Mouse (Mus musculus): ENCODE measurements at regions not wholly inside any gene's neighbourhood (a gene's known extent, or its start where the extent isn't known, plus 50 kb on each side); places are given as distances from the start of the nearest gene placed in this dataset.

GRCm38 (mm10) chr2:161416218-161416927 lies 307.5 kb upstream of the Chd6 start:
- Histone ChIP-seq H3K79me2 (ENCODE audit: control insufficient read depth, insufficient read depth, low read length, poor library complexity) (no peaks in the 10 kb centered on the region), H3K4me1 (ENCODE audit: control insufficient read depth in 1 of 2, insufficient read depth in 2 of 2, low read length in 2 of 2) (no peaks in the 10 kb centered on the region), H3K36me3 (ENCODE audit: control insufficient read depth in 1 of 2, insufficient read depth in 2 of 2, low read length in 2 of 2) (no peaks in the 10 kb centered on the region), H3K9ac (ENCODE audit: control insufficient read depth, low read depth, low read length, poor library complexity, severe bottlenecking) (no peak overlapping the region), H3K27ac (ENCODE audit: control insufficient read depth, low read depth, low read length) (no peak overlapping the region), H3K4me3 (ENCODE audit: control insufficient read depth in 1 of 2, insufficient read depth in 1 of 2, low read depth in 2 of 2, low read length in 2 of 2) (no peak overlapping the region), H3K9me3 (replicated peaks; ENCODE audit: insufficient read depth, low read length) (no peaks in the 10 kb centered on the region), H3K27me3 (ENCODE audit: control insufficient read depth in 1 of 2, insufficient read depth in 2 of 2, low read length in 2 of 2) (no peaks in the 10 kb centered on the region)
- TF ChIP-seq SIN3A (IDR thresholded peaks at IDR 0.05; ENCODE audit: low read length): no peak
- TF ChIP-seq SMC3 (IDR thresholded peaks at IDR 0.05; ENCODE audit: low read depth, low read length): no peak
- TF ChIP-seq TCF12 (IDR thresholded peaks at IDR 0.05; ENCODE audit: low read depth, low read length): no peak
- no peak for TF ChIP-seq UBTF (IDR thresholded peaks at IDR 0.05; ENCODE audit: borderline replicate concordance, insufficient read depth, low read depth, low read length)
- TF ChIP-seq ELF1 (IDR thresholded peaks at IDR 0.05; ENCODE audit: low read depth, low read length): no peak
- TF ChIP-seq E2F4 (IDR thresholded peaks at IDR 0.05; ENCODE audit: borderline replicate concordance, low read depth, low read length): no peak
- no peak for TF ChIP-seq POLR2A (IDR thresholded peaks at IDR 0.05; ENCODE audit: control insufficient read depth in 1 of 2, insufficient read depth in 1 of 2, low read depth in 1 of 2, low read length in 2 of 2, poor library complexity in 1 of 2)
- DNase-seq (ENCODE audit: low read depth, low spot score): no peak

DNA sequence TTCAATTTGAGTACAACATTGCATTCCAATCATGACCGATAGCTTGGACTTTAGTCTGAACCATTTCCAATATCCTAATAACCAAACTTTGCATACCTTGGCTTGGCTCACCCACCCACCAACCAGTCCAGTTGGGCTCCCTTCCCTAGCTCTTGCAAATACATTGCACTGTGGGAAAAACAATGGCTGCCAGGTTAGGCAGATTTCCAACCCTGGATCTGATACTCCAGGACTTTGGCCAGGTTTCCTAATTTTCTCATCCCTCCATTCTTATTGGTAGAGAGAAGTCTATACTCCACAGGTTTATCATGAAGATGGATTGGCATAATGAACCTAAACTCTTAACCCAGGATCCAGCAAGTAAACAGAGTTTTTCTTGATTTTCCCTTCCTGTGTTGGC lies 299.4 kb upstream of the Chd6 start:
- no peak for TF ChIP-seq NELFE (IDR thresholded peaks at IDR 0.05; ENCODE audit: low read depth, low read length)
- no peak for TF ChIP-seq E2F4 (IDR thresholded peaks at IDR 0.05; ENCODE audit: borderline replicate concordance, low read depth, low read length)
- TF ChIP-seq ELF1 (IDR thresholded peaks at IDR 0.05; ENCODE audit: low read depth, low read length): no peak
- no peak for TF ChIP-seq POLR2A (IDR thresholded peaks at IDR 0.05; ENCODE audit: control insufficient read depth in 1 of 2, insufficient read depth in 1 of 2, low read depth in 1 of 2, low read length in 2 of 2, poor library complexity in 1 of 2)
- TF ChIP-seq CTCF (IDR thresholded peaks at IDR 0.05 in 2 of 3, conservative IDR thresholded peaks at IDR 0.05 in 1 of 3; ENCODE audit: control insufficient read depth in 1 of 3, insufficient read depth in 1 of 3, low read depth in 2 of 3, low read length in 3 of 3, poor library complexity in 1 of 3, severe bottlenecking in 1 of 3): no peak
- TF ChIP-seq MAZ (IDR thresholded peaks at IDR 0.05; ENCODE audit: low read depth, low read length): no peak
- no peak for TF ChIP-seq TAL1 (IDR thresholded peaks at IDR 0.05; ENCODE audit: low read length)
- TF ChIP-seq MAX (IDR thresholded peaks at IDR 0.05; ENCODE audit: low read length): no peak
- TF ChIP-seq NRF1 (IDR thresholded peaks at IDR 0.05; ENCODE audit: insufficient read depth, low read depth, low read length, poor library complexity, severe bottlenecking): no peak
- no peak for TF ChIP-seq ZNF384 (IDR thresholded peaks at IDR 0.05; ENCODE audit: low read depth, low read length)
- TF ChIP-seq GABPA (IDR thresholded peaks at IDR 0.05; ENCODE audit: low read depth, low read length): no peak
- no peaks in the 10 kb centered on the region for H3K36me3 ChIP-seq (ENCODE audit: control insufficient read depth in 1 of 2, insufficient read depth in 2 of 2, low read length in 2 of 2)
- H3K9me3 ChIP-seq (replicated peaks; ENCODE audit: insufficient read depth, low read length): no peaks in the 10 kb centered on the region
- H3K79me2 ChIP-seq (ENCODE audit: control insufficient read depth, insufficient read depth, low read length, poor library complexity): no peaks in the 10 kb centered on the region
- H3K9ac ChIP-seq (ENCODE audit: control insufficient read depth, low read depth, low read length, poor library complexity, severe bottlenecking): no peak overlapping the region
- no peak for DNase-seq (ENCODE audit: low read depth, low spot score)
- H3K4me1 ChIP-seq (ENCODE audit: control insufficient read depth in 1 of 2, insufficient read depth in 2 of 2, low read length in 2 of 2): no peaks in the 10 kb centered on the region
- no peaks in the 10 kb centered on the region for H3K27me3 ChIP-seq (ENCODE audit: control insufficient read depth in 1 of 2, insufficient read depth in 2 of 2, low read length in 2 of 2)
- H3K27ac ChIP-seq (ENCODE audit: control insufficient read depth, low read depth, low read length): no peak overlapping the region
- no peak overlapping the region for H3K4me3 ChIP-seq (ENCODE audit: control insufficient read depth in 1 of 2, insufficient read depth in 1 of 2, low read depth in 2 of 2, low read length in 2 of 2)
